Mouse (Mus musculus): ENCODE data around the gene Rapgef4.

Gene Rapgef4

DNA sequence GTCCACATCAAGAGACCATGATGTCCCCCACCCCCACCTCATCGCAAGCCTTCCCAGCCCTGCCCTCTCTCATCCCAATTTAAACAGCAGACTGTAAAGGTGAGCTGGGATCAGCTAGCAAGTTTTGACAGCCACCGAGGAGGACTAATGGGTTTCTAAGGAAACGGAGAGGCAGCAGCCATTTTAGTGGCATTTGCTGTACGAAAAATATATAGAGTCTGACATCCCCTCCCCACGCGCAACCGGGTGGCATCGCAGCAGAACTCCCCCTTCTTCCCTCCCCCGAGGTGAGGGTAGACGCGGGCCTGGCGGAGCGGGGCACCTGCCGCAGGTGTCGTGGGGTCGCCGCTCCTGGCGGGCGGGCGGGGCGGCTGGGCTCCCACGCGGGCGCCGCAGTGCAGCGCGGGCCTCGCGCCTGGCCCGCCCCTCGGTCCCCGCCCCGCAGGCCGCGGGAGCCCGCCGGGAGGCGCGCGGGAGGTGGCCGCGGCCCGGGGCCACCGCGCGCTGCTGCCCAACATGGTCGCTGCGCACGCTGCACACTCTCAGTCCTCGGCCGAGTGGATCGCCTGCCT is at the start of gene Rapgef4:
Rapgef4 (plus strand) TSS at position 470 of the 572 bp plus-strand sequence.
- peak; percentile 58 to 61 for DNase-seq

DNA sequence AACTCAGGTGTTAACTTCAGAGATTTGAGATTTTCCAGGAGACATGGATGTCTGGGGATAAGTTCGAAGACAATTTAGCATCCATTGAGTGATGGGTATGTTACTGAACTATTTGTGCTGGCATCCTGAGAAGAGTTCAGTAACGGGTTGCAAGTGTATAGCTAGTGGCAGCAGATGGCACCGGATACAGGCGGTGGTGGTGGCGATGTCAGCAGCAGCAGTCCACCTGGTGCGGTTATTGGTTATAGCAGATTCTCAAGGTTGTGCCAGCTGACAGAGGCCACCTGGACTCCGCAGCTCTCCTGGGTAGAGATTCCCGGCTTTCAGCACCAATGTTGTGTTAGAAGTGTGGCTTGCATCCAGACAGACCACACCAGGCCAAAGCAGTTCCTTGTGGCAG is 47.0 kb upstream of the Rapgef4 start:
- DNase-seq: no peak

DNA sequence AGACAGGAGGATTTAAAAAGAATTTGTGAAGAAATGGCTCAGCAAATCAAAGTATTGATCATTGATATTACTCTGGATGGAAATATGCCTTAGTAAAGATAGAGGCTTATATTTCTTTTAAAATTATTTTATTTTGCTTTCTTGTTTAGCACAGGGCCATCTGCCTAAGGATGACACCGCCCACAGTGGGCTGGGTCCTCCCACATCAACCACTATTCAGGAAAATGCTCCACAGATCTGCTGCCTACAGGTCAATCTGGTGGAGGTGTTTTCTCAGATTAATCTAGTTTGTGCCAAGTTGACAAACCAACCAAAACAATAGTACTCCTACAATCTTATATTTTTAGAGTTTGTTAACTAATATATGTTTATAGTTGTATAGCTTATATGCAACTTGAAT is 44.3 kb upstream of the Rapgef4 start:
- DNase-seq: no peak

DNA sequence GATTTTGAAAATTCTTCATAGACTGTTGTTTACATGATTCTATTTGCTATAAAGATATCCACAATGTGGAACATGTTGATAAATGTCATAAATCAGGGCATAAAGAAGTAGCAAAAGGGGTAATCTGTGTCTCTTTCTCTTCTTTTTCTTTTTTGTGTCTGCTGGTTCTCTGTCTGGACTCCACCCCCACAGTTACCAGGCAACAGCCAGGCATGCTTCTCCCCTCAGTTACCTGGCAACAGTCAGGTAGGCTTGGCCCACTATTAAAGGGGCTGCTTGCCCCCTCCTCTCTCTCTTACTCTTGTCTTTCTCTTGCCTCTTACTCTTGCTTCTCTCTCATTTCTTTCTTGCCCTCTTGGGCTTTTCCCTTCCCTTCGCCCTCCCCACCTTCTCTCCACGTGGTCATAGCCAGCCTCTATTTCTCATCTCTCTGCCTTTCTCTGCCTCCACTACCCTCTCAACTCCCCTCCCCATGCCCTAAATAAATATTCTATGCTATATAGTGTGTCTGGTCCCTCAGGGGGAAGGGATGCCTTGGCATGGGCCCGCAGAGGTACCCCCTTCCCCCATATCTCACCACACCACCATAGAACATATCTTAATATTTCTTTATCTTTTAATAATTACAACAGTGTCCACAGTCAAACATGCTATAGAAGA is 43.3 kb upstream of the Rapgef4 start:
- no peak for DNase-seq

DNA sequence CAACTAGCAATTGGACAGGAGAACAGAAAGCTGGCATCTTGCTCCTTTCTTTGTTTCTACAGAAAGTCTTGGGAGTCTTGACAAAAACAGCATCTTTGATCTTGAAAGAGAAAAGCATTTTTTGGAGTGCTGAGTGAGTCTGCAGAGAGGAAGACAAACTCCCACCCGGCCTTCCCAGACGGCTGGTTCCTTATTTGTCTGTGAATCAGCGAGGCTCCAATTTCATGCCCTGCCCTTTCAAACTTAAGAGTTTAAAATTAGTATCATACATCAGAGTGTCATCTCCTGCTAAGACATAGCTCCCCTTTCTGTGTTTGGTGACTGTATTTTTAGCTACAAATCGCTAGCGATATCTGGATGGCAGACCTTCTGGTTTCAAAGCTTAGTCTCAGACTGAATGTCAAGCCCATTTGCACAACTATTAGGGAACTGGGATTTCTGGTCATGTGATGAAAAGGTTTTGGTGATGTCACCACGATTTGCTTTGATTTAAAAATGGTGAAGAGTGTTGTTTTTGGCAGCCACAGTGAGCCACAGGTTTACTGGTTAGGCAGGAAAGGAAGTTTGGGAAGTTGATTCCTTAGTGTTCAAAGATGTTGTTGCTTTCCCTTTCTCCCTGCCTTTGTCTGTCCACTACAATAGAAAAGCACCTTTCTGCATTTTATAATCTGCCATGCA is 42.2 kb upstream of the Rapgef4 start:
- no peak for DNase-seq

DNA sequence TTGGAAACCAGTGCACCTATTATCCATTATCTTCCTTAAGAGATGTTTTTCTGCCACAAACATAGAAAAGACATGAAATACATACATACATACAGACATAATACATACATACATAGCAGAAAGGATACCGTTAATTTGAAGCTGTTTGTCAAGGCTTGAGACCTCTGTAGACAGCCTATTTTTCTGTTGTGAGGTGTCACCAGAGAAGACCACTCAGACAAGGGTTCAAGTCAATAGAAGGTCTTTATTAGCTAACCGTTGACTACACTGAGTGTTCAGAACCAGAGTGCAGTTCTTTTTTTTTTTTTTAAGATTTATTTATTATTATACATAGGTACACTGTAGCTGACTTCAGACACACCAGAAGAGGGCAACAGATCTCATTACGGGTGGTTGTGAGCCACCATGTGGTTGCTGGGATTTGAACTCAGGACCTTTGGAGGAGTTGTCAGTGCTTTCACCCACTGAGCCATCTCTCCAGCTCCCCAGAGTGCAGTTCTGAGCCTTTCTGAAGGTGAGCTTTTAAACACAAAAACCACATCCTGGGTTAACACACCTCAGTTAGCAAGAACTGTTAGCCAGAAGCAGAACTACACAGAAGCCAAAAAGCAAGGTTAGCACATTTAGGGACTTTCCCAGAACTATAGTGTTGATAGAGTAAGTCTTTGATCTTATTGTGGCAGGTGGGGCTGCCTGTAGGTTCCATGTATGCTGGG is 39.9 kb upstream of the Rapgef4 start:
- DNase-seq: no peak

DNA sequence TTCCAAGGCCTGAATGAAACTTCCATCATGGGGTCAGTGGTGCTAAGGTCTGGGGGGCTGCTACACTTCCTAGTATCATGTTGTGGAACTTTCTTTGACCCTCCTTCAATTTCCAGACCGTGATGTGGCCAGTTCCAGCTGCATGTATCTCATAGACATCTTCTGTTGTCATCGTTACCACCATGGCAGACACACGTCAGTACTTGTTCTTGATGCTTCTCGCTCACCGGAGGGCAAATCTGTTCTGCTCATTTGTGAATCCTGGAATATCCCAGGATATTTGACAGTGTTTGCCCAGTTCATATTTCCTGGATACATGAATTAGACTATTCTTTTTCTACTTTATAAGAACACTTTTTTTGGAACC is 39.3 kb upstream of the Rapgef4 start:
- DNase-seq: no peak

DNA sequence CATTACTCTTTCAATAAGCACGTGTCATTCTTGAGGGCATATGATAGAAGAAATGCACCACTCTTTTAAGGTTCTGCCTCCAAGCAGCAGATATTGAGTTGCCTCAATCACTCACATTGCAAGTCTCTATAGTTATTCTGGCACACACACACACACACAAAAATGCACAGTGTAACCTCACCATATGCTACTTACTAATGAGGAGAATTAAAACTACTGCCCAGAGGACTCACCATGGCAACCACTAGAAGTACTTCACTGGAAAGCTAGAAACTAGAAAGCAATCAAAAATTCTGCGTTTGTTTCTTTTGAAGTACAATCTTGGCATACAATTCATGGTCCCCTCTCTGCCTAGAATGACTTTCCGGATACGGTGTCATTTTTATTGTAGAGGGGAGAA is 29.8 kb upstream of the Rapgef4 start:
- no peak for DNase-seq

DNA sequence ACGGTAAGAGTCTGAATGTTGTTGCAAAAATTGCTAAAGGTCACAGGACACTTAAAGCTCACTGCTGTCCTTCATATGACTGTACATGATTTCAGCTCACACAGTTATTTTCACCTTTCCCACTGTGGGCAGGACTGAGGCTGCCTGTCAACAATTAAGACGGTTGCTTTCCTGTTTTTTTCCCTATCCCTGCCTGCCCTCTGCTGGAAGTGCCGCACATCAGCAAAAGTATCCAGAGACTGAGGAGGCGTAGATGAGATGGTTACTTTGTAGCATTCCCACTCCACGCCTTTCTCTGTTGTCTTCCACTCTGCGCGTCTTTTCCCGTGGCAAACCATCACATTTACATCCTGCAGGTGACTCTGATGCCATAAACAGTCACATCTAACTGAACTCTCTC is 25.4 kb upstream of the Rapgef4 start:
- DNase-seq: peak; percentile 82 to 83

DNA sequence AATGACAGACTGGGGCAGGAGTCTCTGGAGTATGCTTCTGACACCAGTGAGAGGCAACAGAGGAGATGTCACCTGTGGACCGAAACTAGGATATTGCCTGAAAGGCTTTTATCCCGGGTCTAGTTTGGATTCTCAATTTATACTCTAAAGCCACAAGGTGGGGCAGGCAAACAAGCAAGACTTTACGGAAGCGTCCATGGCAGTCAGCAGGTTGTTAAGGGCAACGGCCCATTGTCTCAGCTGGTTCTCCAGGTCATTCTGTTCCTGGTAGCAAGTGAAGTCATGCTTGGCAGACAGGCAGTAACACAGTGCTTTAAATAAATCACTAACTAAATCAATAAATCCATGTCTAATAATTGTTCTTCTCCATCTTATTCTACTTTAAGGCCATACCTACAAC is 24.6 kb upstream of the Rapgef4 start:
- DNase-seq: peak; percentile 45 to 52

DNA sequence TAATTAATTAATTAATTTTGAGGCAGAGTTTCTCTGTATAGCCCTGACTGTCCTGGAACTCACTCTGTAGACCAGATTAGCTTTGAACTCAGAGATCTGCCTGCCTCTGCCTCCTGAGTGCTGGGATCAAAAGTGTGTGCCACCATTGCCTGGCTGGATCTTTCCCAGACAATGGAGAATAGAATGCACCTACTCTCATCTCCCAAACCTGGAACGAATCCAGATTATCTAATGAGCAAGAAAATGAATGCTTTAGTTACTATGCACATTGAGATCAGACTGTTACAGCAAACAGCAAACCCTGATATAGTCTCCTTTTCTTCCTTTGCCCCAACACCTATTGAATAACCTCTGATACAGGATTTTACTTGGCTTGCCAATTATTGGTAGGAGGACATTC is 23.1 kb upstream of the Rapgef4 start:
- no peak for DNase-seq

DNA sequence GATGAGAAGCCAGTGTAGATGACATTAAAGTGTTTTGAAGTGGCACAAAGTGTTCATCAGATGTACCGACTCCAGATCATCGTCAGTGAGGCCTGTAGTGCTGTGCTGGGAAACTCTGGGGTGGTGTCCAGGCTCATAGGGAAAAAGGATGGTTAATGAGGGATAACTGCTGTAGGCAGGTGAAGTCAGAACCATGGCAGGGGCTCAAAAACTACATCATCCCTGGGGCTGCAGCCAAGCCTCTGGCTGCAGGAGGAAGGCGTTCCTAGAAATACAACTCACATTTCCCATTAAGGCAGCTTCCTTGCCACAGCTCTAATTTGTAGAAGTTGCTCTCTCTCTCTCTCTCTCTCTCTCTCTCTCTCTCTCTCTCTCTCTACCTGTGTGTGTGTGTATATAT is 22.6 kb upstream of the Rapgef4 start:
- DNase-seq: peak; percentile 71 to 74

DNA sequence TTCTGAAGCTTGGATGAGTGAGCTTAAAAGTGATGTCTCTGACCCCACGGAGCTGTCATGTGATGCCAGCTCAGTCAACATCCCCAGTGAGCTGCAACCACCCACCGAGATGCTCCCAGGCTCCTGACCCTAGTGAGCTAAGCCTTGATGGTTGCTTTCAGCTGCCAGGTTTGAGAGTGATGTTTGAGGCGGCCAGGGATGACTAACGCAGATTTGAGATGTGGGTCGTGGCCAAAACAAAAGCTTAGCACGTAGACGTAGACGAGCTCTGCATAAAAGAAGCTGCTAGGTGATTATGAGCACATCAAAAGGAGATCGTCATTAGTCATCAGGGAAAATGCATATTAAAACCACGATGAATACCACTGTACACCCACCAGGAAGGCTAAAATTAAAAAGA is 16.8 kb upstream of the Rapgef4 start:
- peak in 1 of 2 experiments; percentile 5 for DNase-seq

DNA sequence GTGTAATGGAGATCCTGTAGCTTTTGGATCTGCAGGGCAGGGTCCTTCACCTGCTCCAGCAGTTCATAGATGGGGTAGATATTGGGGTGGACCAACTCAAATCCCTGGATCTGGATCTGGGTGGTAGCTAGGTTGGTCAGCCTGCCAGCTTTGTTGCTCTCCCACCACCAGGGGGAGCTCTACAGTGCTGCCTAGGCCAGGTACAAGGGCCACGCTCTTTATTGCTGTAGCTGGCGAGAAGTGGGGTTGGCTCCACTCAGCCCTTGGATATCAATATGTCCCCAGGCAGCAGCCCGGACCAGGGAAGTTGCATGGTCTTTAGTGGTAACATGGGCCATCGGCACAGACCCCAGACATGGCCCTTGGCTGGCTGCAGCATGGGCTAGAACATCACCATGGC is 15.6 kb upstream of the Rapgef4 start:
- peak; percentile 65 to 66 for DNase-seq

DNA sequence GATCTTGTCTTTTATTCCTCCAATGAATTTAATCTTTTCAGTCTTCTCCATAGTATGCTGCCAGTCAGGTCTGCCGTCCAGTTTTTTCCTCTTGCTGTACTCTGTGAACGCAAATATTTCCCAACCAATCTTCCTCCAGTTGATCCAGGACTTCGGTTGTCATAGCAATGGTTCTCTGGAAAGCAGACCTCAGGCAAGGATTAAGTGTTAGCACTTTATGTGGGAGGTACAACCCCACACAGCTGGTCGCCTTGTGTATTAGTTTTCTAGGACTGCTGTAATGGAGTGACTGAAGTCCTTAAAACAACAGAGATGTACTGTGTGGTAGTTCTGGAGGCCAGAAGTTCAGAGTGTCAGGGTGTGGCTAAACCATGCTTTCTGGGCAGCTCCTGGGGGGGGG is 14.3 kb upstream of the Rapgef4 start:
- no peak for DNase-seq

DNA sequence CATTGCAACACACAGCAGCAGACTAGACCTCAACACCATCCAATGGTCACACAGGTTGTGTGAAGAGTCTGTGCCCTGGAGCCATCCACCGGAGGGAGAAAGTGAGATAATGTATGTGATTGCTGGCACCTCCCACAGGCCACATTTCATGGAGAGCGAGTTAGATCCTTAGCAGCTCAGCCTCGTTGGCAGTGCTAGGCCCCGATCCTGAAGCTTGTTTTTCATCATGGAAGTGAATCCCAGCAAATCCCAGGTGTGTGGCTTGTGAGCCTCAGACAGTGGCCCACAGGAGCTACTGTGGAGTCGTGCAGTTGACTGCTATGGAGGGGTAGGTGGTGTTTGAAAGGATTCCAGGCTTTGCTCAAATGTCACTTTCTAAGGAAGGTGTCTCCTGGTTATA is 13.2 kb upstream of the Rapgef4 start:
- peak in 1 of 2 experiments; percentile 2 for DNase-seq

DNA sequence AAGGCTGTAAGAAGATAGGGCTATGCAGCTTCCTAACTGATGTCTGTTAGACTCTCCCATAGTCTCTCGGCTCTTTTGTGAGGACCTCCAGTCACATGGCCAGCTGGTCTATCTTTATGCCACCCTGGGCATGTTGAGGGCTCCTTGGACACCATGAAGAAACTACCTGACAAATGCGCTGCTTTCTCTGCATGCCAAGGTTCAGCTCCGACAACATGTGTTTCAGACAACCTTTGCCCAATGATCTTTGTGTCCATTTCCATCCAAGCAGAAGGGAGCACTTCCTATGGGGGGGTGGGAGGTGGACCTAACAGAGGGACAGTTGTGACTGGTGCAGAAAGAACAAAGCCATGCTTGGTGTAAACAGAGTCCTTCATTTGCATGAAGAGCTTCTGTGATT is 7.4 kb upstream of the Rapgef4 start:
- DNase-seq: peak in 1 of 2 experiments; percentile 38

DNA sequence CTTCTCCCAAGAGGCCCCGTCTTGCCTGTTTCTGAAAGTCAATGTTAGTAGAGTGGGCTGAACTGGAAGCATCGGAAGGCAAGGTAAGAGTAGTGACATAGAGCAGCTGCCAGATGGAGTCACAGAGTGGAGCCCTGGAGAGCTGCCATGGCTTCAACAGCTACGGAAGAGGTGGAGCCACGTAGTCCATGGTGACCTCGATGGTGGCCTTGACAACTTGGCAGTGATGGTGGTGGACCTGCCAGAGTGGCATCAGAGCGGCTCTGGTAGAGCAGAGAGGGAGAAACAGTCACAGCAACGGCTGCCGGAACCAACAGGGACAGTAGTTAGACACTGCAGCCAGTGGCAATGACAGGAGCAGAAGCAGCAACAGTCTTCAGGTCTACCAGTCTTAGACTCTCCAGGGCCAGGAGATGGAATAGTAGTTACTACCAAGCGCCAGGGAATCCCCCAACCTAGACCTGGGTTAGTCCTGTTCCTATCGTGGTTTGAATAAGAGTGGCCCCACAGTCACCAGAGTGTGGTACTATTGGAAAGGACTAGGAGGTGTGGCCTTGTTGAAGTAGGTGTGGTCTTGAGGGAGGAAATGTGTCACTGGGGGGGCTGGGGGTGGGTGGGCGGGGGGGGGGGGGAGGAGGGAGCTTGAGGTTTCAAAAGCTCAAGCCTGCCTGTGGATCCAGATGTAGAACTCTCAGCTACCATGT is 6.7 kb upstream of the Rapgef4 start:
- peak; percentile 95 to 96 for DNase-seq

DNA sequence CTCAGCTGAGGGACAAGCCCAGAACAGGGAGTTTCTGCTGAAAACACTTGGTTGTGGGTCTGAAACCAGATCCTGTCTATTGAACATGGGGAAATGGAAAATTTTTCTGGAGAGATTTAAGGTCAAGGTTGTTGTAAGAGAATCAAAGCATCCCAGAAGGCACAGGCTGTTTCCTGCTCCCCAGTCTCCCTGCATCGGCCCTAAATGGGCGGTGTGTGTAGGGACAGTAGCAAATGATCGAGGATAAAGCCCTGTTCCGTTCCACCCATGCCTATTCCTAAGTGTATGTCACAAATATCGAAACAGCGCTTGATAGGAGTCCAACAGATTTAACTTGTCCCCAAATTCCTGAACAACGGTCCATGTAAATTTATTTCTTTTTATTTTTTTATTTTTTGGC is 1.1 kb upstream of the Rapgef4 start:
- no peak for DNase-seq

DNA sequence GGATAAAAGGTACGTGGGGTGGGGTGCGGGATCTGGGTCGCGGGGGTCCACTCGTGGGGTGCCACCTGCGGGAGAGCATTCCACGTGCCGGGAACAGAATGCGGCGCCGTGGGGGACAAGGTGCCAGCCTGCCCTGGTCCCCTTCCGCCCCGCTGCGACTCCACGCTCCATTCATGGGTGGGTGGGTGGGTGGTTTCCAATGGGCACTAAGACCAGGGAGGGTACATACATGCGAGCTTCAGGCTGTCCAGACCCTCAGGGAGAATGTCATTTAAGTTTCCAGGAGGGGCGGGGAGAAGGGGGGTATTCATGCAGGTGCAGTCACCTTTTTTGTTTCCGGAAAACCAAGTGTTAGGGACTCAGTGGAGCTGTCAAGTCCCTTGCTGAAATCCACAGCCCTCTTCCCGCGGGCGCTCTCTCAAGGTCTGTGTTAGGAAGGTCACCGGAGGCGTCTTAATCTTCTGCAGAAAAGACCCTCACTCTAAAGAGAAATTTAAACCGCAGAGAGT is 357 bp downstream of the Rapgef4 start:
- DNase-seq: peak; percentile 62 to 66

DNA sequence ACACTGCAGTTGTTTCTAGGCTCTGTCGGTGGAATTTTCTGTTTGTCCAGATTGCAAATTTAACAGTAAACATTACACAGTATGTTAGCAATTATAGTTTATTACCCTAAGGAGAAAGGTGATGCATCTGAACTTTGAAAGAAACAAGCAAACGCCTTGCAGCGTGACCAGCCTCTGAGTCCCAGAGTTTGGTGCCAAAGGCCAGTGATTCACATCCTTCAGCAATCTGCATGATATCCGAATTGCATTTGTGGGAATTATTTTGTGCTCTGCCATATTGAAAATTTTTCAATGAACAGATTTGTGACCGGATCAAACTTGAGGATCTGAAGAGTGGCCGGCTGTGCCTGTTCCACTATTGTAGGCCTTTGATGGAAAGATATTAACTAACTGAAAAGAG is 856 bp downstream of the Rapgef4 start:
- no peak for DNase-seq

DNA sequence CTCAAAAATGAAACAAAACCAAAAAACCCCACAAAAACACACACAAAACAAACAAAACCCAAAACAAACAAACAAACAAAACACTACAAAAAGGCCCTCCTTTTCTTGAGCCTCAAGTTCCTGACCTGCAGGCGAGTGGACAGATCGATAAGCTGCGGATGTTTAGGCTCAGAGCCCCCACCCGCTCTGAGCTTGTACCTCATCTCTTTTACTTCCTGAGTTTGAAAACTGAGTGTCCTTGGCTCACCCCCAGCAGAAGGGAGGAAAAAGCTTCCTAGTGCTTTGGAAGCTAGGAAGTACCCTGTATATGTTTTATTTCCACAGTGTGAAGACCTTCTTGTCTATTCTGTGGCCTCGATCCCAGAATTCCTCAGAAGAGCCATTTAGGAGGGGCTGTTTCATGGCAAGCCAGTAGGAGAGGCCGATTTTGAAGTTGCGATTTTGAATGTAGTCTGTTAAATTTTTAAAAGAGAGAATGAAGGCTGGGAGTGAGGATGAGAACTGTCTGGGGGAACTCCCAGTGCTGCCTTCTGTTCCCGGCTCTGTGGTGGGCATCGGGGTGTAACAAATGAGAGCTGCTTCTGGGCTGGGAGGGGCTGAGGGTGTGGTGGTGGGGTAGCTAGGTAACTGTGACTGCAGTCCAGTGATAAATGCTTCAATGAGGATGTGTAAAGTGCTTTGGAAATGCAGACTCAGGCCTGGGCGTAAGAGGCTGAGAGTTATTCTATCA is 2.0 kb downstream of the Rapgef4 start:
- peak; percentile 47 to 59 for DNase-seq
